Mouse (Mus musculus): ENCODE measurements at regions not wholly inside any gene's neighbourhood (a gene's known extent, or its start where the extent isn't known, plus 50 kb on each side); places are given as distances from the start of the nearest gene placed in this dataset.

GRCm38 (mm10) chr8:80204678-80205654, 147.2 kb upstream of the Hhip start:
- TF ChIP-seq CTCF (IDR thresholded peaks at IDR 0.05; ENCODE audit: extremely low read depth, insufficient read depth, low read length) = no peak
- TF ChIP-seq POLR2A (IDR thresholded peaks at IDR 0.05; ENCODE audit: extremely low read depth, insufficient read depth, low read length) = no peak

All from cortical plate, adult 2 months (tissue).